Mouse (Mus musculus) intestine, embryonic 16.5 days (tissue): ENCODE measurements around the gene Hist2h2aa1. TPM values are rescaled to one million over a fixed set of nuclear protein-coding genes. Genes with fewer than 3 reads are reported as not detected.
"Not testable (repeated sequence)": the region's sequence is repeated elsewhere in the genome, so short reads cannot be mapped to it uniquely, and the experiment has no call there.

Source experiments
- ATAC-seq: fragments of 200-750 bp; cut with Nextera tagmentation; 2 replicates; pipeline ENCODE4 v1.8.0; 2017; ENCODE audit warnings: moderate TSS enrichment, moderate library complexity
- H3K27ac ChIP-seq: fragments of 300-500 bp; sonication (generic); 2 replicates; pipeline ENCODE4 v1.5.1; 2014; ENCODE audit warnings: mild to moderate bottlenecking, low read length
- H3K27me3 ChIP-seq: fragments of 300-500 bp; sonication (generic); replicated peaks from 2 replicates; pipeline ENCODE4 v1.6.1; 2014; ENCODE audit warnings: low read length, control low read depth, mixed read lengths; ENCODE audit not compliant: control insufficient read depth, insufficient read depth
- H3K36me3 ChIP-seq: fragments of 300-500 bp; sonication (generic); 2 replicates; pipeline ENCODE4 v1.6.1; 2014; ENCODE audit warnings: low read length, control low read depth; ENCODE audit not compliant: control insufficient read depth, insufficient read depth
- H3K4me1 ChIP-seq: fragments of 300-500 bp; sonication (generic); 2 replicates; pipeline ENCODE4 v1.6.1; 2014; ENCODE audit warnings: low read length, control low read depth, mixed read lengths; ENCODE audit not compliant: control insufficient read depth, insufficient read depth
- H3K4me2 ChIP-seq: fragments of 300-500 bp; sonication (generic); 2 replicates; pipeline ENCODE4 v1.6.1; 2014; ENCODE audit warnings: low read depth, low read length, control low read depth
- H3K4me3 ChIP-seq: fragments of 300-500 bp; sonication (generic); 2 replicates; pipeline ENCODE4 v1.5.1; 2014; ENCODE audit warnings: mild to moderate bottlenecking, low read length
- H3K9ac ChIP-seq: fragments of 300-500 bp; sonication (generic); 2 replicates; pipeline ENCODE4 v1.6.1; 2014; ENCODE audit warnings: low read depth, low read length
- H3K9me3 ChIP-seq: fragments of 300-500 bp; sonication (generic); 2 replicates; pipeline ENCODE4 v1.6.1; 2016; ENCODE audit warnings: low read length, control low read depth; ENCODE audit not compliant: control insufficient read depth
- WGBS: fragments of 180-500 bp; shearing (Covaris S2); extraction: QIAGEN DNeasy Blood & Tissue Kit; methylation state at CpG from one replicate; pipeline ENCODE4 v1.1.7; 2014; 5-methylcytosine and 5-hydroxymethylcytosine counted together
- polyA plus RNA-seq: library from polyadenylated mRNA; unstranded; fragments of >200 nt; fragmentation: Nextera tagmentation; extraction: Ambion mirVana; gene quantifications from 2 replicates; pipeline ENCODE4 v1.2.1, GENCODE M21; 2015

Hist2h2aa1 gene
- polyA plus RNA-seq, 1 experiment from 2014 or later, result 13.7 TPM

DNA sequence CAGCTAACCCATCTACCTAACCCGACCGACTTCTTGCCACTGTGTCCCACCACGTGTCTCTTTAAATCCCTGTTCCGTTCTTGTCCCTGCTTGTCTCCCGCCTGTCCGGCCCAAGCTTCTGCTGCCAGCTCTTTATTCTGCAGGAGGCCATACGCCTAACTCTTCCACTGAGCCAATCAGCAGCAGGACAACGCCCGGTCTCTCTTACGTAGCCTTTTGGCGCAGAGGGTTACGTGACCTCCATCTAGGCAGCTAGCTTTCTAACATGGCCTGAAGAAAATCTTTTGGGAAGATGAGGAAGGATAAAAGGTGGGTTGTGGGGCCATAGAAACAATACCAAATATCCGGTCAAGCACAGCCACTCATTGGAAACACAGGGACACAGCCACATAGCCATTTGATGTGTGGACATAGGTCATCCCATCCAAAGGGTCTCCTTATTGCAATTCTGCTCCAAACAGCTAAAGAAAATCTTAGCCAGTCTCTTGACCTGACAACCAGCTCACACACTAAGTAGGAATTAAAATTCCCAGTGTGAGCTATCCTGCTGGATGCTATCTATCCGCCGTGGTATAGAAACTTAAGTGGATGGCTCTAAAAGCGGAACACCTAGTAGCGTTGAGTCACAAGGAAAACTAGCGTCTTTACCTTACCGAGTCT lies 17.0 kb downstream of the Hist2h2aa1 start:
- Histone ChIP-seq H3K27me3 (no peaks in the 10 kb centered on the region), H3K4me2 (peak overlapping the region; percentile 67), H3K36me3 (no peaks in the 10 kb centered on the region), H3K4me1 (peaks cover 15% of the 10 kb centered on the region; the same call in 1 of the 2 replicates), H3K27ac (peak overlapping the region; percentile 98), H3K4me3 (peak overlapping the region; percentile 64), H3K9ac (peak overlapping the region; percentile 82), H3K9me3 (no peaks in the 10 kb centered on the region)
- peak; percentile 81 for ATAC-seq
- WGBS, result under 1% methylated on average over 19 of the region's 19 CpGs

DNA sequence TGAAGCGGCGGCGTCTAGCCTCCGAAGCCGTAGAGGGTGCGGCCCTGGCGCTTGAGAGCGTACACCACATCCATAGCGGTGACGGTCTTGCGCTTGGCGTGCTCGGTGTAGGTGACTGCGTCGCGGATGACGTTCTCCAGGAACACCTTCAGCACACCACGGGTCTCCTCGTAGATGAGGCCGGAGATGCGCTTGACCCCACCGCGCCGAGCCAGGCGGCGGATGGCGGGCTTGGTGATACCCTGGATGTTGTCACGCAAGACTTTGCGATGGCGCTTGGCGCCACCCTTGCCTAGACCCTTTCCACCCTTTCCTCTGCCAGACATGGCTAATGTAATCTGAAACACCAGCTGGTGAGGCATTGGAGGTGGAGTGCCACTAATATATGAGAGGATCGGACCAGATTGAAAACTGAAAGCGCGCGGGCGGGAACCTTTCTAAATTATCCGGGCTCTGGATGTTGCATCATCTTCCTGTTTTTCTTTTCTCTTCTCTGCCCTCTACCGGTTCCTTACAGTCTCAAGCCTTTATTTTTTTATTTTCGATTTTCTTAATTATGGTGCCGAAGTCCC lies 17.8 kb downstream of the Hist2h2aa1 start, which contains the start of gene Hist2h4:
Gene Hist2h4, minus strand, starts transcription at position 333 of the 572 bp plus-strand sequence.
- ATAC-seq, result peak; percentile 87
- Histone ChIP-seq H3K27ac (peak within 1 kb of the TSS; percentile 98), H3K9ac (peak within 1 kb of the TSS; percentile 82), H3K9me3 (no peaks in the 10 kb centered on the region), H3K27me3 (no peaks in the 10 kb centered on the region), H3K4me3 (peak within 1 kb of the TSS; percentile 64), H3K4me1 (peaks cover 17% of the 10 kb centered on the region; the same call in 1 of the 2 replicates), H3K36me3 (no peaks in the 10 kb centered on the region), H3K4me2 (peak within 1 kb of the TSS; percentile 67)
- under 1% methylated on average over 40 of the region's 40 CpGs for WGBS

DNA sequence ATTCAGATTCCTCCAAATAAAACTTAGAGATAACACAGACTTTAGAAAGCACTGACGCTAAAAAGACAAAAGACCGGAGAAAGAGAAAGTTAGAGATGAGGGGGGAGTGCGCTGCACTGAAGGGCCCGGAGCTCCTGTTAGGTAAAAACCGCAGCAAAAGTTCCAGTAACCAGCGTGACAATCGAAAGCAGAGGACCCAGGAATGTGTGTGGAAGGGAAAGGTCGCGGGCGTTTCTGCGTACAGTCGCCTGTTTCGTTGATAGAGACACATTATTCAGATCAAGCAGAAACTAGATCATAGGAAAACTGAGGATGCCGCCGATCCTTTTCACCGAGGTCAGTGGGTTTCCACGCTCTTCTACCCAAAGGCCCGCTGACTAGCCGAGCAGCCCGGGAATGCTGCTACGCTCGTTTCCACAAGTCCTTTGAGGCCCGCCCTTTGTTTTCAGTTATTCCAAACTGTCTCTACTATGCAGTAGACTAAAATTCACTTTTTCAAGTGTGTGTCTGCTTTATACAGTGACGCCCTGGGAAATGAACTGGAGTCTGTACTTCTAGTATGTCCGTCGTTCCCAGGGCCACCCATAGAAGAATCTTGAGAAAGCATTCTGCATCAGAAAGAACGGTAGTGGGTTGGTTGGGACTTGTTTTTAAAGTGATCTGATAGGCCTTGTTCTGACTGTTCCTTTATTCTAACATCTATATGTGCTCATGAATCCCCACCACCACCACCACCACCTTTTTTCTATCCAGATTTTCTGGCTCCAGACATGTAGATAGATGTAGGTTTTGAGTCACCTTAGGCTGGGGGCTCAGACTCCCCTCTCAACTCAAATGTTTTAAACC lies 18.5 kb downstream of the Hist2h2aa1 start:
- peak overlapping the region; percentile 55 for H3K4me2 ChIP-seq

DNA sequence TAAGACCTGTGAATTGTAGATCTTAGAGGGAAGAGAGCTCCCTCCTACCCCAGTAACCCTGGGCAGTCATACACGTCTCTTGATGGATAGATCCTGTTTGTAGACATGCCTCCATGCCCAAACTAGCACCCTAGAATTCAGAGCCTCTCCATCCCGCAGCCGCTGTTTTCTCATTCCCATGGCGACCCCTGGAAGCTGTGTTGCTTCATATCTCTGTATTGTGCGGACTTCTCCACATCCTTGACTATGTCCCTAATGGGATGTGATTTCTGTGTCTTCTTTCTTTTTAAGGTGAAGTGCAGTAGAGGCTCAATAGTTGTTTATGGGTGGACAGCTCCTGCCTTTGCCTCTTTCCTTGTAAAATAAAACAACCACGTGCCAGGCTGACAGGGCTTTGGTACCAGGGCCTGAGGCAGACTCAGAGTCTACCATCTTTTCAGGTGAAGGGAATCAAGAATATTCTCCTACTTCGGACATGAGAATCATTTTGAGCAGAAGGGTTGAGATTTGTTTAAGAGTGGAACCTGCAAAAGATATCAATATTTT lies 19.2 kb downstream of the Hist2h2aa1 start:
- Histone ChIP-seq H3K9me3 (no peaks in the 10 kb centered on the region), H3K4me2 (peak overlapping the region; percentile 55), H3K27ac (peak overlapping the region; percentile 97), H3K4me1 (peaks cover 17% of the 10 kb centered on the region; the same call in 1 of the 2 replicates), H3K27me3 (no peaks in the 10 kb centered on the region), H3K36me3 (no peaks in the 10 kb centered on the region), H3K9ac (peak overlapping the region; percentile 79), H3K4me3 (peak overlapping the region; percentile 64; the same call in 1 of the 2 replicates)
- no peak for ATAC-seq
- 73% methylated on average over 7 of the region's 7 CpGs for WGBS

More for the DNA sequence above, 18.5 kb downstream of the Hist2h2aa1 start:
- Histone ChIP-seq H3K27me3 (no peaks in the 10 kb centered on the region), H3K27ac (peak overlapping the region; percentile 97), H3K4me1 (peaks cover 17% of the 10 kb centered on the region; the same call in 1 of the 2 replicates), H3K36me3 (no peaks in the 10 kb centered on the region), H3K9me3 (no peaks in the 10 kb centered on the region), H3K4me3 (peak overlapping the region; percentile 64), H3K9ac (peak overlapping the region; percentile 79)
- ATAC-seq, result peak; percentile 36
- 6% methylated on average over 27 of the region's 27 CpGs for WGBS

DNA sequence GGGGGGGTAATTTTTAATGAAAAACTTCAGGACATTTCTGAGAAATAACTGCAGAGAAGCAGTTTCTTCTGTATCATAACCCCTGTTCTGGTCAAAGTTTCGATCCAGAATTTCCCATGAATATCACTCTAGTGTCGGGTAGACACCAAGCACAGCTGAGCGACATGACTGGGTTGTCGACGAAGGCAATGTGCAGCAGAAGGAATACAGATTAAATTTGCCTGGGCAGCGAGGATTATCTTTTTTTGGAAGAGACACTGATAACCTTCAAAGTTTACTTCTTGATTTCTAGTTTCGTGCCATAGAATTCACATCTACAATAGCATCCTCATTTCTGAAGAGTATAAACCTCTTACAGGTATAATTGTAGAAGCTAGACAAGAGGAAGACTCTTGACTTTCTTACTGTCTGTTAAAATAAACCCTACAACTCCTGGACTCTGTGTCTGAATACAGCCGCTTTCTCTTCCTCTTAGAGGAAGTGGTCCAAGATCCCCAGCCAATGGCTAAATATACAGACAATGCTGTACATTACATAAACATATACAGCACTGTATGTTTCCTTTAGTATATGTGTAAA lies 20.9 kb downstream of the Hist2h2aa1 start:
- Histone ChIP-seq H3K9me3 (no peaks in the 10 kb centered on the region), H3K9ac (no peak overlapping the region), H3K4me1 (peaks cover 20% of the 10 kb centered on the region), H3K36me3 (no peaks in the 10 kb centered on the region), H3K27me3 (no peaks in the 10 kb centered on the region), H3K4me3 (no peak overlapping the region), H3K4me2 (no peak overlapping the region), H3K27ac (no peak overlapping the region)
- ATAC-seq, result no peak
- WGBS, result 86% methylated on average over 8 of the region's 8 CpGs

DNA sequence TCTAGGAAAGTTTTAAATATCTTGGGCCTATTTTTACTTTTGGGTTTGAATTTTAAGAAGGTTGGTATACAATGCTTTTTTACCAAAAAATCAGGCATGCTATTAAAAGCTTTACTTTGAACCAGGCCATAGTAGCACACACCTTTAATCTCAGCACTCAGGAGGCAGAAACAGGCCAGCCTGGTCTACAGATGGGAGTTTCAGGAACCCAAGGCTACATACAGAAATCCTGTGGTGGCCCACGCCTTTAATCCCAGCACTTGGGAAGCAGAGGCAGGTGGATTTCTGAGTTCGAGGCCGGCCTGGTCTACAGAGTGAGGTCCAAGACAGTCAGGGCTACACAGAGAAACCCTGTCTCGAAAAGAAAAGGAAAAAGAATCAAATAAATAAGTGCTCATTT lies 22.2 kb downstream of the Hist2h2aa1 start:
- Histone ChIP-seq H3K9ac (no peak overlapping the region), H3K4me2 (peak overlapping the region; percentile 57; the same call in 1 of the 2 replicates)
- WGBS, result 84% methylated on average over 4 of the region's 4 CpGs

DNA sequence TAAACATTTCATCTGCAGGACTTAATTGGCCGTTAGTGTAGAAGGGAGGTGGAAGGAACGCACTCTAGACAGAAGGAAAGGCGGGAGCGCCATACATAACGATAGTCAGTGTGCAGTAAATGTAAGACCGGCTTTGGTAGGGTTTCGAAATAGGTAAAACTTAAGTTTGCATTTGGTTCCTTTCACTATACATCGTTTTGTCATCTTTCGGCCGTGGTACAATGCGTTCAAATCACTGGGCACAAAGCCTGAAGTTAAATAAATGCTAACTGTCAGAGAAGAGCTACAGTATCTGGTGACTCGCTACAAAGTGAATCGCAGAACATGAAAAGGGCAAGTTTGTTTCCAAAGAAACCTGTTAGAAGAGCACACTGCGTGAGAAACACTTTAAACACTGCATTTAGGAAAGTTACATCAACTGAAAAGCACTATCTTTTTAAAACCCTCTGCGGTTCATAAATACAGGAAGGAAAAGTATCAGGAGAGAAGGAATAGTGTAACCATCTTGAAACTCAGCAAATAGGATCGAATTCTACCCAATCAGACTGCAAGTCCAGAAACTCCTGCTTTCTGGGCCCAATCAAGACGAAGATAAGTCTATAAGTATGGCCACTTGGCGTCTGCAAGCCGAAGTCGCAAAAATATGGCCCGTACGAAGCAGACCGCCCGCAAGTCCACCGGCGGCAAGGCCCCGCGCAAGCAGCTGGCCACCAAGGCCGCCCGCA lies 22.9 kb downstream of the Hist2h2aa1 start, which contains the start of gene Hist2h3b:
Gene Hist2h3b, plus strand, starts transcription at position 604 of the 725 bp plus-strand sequence.
- WGBS, result 19% methylated on average over 28 of the region's 30 CpGs
- peak within 1 kb of the TSS; percentile 58 for H3K4me3 ChIP-seq
- peak; percentile 79 for ATAC-seq

More for the DNA sequence above, 22.2 kb downstream of the Hist2h2aa1 start:
- Histone ChIP-seq H3K4me1 (peaks cover 16% of the 10 kb centered on the region), H3K4me3 (no peak overlapping the region), H3K9me3 (no peaks in the 10 kb centered on the region), H3K36me3 (no peaks in the 10 kb centered on the region), H3K27me3 (no peaks in the 10 kb centered on the region), H3K27ac (peak overlapping the region; percentile 92)
- no peak for ATAC-seq

DNA sequence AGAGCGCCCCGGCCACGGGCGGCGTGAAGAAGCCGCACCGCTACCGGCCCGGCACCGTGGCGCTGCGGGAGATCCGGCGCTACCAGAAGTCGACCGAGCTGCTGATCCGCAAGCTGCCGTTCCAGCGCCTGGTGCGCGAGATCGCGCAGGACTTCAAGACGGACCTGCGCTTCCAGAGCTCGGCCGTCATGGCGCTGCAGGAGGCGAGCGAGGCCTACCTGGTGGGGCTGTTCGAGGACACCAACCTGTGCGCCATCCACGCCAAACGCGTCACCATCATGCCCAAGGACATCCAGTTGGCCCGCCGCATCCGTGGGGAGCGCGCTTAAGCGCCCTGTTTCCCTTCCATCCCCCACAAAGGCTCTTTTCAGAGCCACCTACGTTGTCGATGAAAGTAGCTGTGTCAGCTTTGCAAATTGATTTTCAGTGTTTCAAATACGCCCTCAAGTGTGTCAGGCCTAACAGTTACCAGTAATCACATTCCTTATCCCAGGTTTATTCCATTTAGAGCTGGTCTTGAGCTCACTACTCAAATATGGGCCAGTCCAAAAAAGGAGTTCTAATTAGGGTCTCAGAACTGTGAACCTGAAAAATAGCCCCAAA lies 23.6 kb downstream of the Hist2h2aa1 start:
- Histone ChIP-seq H3K4me2 (peak overlapping the region; percentile 63), H3K4me1 (peaks cover 16% of the 10 kb centered on the region), H3K27ac (peak overlapping the region; percentile 92), H3K9ac (peak overlapping the region; percentile 68), H3K4me3 (peak overlapping the region; percentile 50)
- H3K27me3 ChIP-seq, H3K9me3 ChIP-seq, H3K36me3 ChIP-seq: not testable (repeated sequence)
- 1% methylated on average over 9 of the region's 44 CpGs for WGBS
- ATAC-seq, result peak; percentile 42

More for the DNA sequence above, 22.9 kb downstream of the Hist2h2aa1 start, which contains the start of gene Hist2h3b:
- Histone ChIP-seq H3K36me3 (no peaks in the 10 kb centered on the region), H3K27ac (peak within 1 kb of the TSS; percentile 92), H3K27me3 (no peaks in the 10 kb centered on the region), H3K9me3 (no peaks in the 10 kb centered on the region), H3K9ac (peak within 1 kb of the TSS; percentile 68), H3K4me2 (peak within 1 kb of the TSS; percentile 91), H3K4me1 (peaks cover 16% of the 10 kb centered on the region)
